Comparison of ENCODE assay signal across 33 mouse cellular contexts in genomic region chr6:53983820-53984219, GRCm38 (mm10). TPM values are rescaled to one million over a fixed set of nuclear protein-coding genes. Genes with fewer than 3 reads are reported as not detected.
"Had no signal": no experiment of that assay in that cellular context is flagged by ENCODE, and none has a peak within 500 bp of the region (broad histone marks: within the 10 kb centered on the region; RNA-seq: fewer than 3 reads in every experiment).

No protein-coding gene starts in this region.

- H3K9ac ChIP-seq: embryonic facial prominence, embryonic 12.5 days; embryonic facial prominence, embryonic 13.5 days; embryonic facial prominence, embryonic 15.5 days; forebrain, embryonic 12.5 days; forebrain, embryonic 13.5 days; forebrain, embryonic 15.5 days; forebrain, postnatal 0 days had no signal

- DNase-seq: cerebellum, adult 9-10 months; cerebellum, adult 9-11 months; cerebellum, postnatal 10 days; cerebellum, postnatal 14 days; cerebellum, postnatal 25 days; cerebellum, postnatal 36 days; embryo, embryonic 11 days; forebrain, postnatal 0 days; gastrocnemius, adult 2 months; gastrocnemius, postnatal 10 days; gastrocnemius, postnatal 14 days; gastrocnemius, postnatal 25 days; gastrocnemius, postnatal 36 days; heart, adult 18-20 months had no signal

- H3K27ac ChIP-seq: embryonic facial prominence, embryonic 10.5 days; embryonic facial prominence, embryonic 12.5 days; embryonic facial prominence, embryonic 13.5 days; embryonic facial prominence, embryonic 15.5 days; forebrain, embryonic 10.5 days; forebrain, embryonic 12.5 days; forebrain, embryonic 13.5 days; forebrain, embryonic 15.5 days; gastrocnemius, adult 2 months had no signal

- H3K9me3 ChIP-seq: embryonic facial prominence, embryonic 10.5 days; embryonic facial prominence, embryonic 12.5 days; embryonic facial prominence, embryonic 13.5 days; embryonic facial prominence, embryonic 15.5 days; forebrain, embryonic 10.5 days; forebrain, embryonic 12.5 days; forebrain, embryonic 13.5 days; forebrain, embryonic 15.5 days had no signal

- H3K4me3 ChIP-seq: embryonic facial prominence, embryonic 10.5 days; embryonic facial prominence, embryonic 12.5 days; embryonic facial prominence, embryonic 13.5 days; embryonic facial prominence, embryonic 15.5 days; erythroblast, embryonic 14.5 days; forebrain, embryonic 10.5 days; forebrain, embryonic 12.5 days; forebrain, embryonic 13.5 days; forebrain, embryonic 15.5 days; gastrocnemius, adult 2 months had no signal

- H3K27me3 ChIP-seq: embryonic facial prominence, embryonic 15.5 days; forebrain, embryonic 13.5 days; forebrain, embryonic 15.5 days had no signal

- H3K4me1 ChIP-seq: embryonic facial prominence, embryonic 15.5 days; forebrain, embryonic 13.5 days; forebrain, embryonic 15.5 days had no signal

- H3K36me3 ChIP-seq: embryonic facial prominence, embryonic 10.5 days; embryonic facial prominence, embryonic 12.5 days; embryonic facial prominence, embryonic 13.5 days; embryonic facial prominence, embryonic 15.5 days; forebrain, embryonic 10.5 days; forebrain, embryonic 12.5 days; forebrain, embryonic 15.5 days had no signal

- ATAC-seq: forebrain, embryonic 13.5 days; forebrain, embryonic 14.5 days; forebrain, embryonic 15.5 days; forebrain, embryonic 16.5 days; forebrain, postnatal 0 days had no signal

- H3K4me2 ChIP-seq: embryonic facial prominence, embryonic 12.5 days; embryonic facial prominence, embryonic 13.5 days; embryonic facial prominence, embryonic 15.5 days; forebrain, embryonic 12.5 days; forebrain, embryonic 13.5 days; forebrain, embryonic 15.5 days had no signal

RNA-seq across cellular contexts. Expression of gene Cpvl, which starts 5.3 kb away (rescaled TPM):
- total RNA-seq: forebrain, postnatal 0 days; gastrocnemius, adult 18-20 months; gastrocnemius, adult 2 months; gastrocnemius, adult 8-10 months; gastrocnemius, postnatal 10 days; gastrocnemius, postnatal 14 days; gastrocnemius, postnatal 25 days; gastrocnemius, postnatal 36 days; granulocyte monocyte progenitor cell, adult 5-6 weeks; heart, adult 18-20 months; heart, adult 8-10 months had no signal
- polyA plus RNA-seq: cortical plate, adult 2 months; embryonic facial prominence, embryonic 12.5 days; embryonic facial prominence, embryonic 14.5 days; embryonic facial prominence, embryonic 15.5 days; erythroblast, embryonic 14.5 days; forebrain, embryonic 10.5 days; forebrain, embryonic 12.5 days; forebrain, embryonic 13.5 days; forebrain, embryonic 14.5 days; forebrain, embryonic 15.5 days; forebrain, embryonic 16.5 days; frontal cortex, adult 2 months; gonadal fat pad, adult 2 months had no signal

RNA-seq across cellular contexts. Expression of gene Chn2, which starts 55.5 kb away (rescaled TPM):
- polyA plus RNA-seq: erythroblast, embryonic 14.5 days had no signal
